Mouse (Mus musculus): ENCODE data around the gene Phf20.

DNA sequence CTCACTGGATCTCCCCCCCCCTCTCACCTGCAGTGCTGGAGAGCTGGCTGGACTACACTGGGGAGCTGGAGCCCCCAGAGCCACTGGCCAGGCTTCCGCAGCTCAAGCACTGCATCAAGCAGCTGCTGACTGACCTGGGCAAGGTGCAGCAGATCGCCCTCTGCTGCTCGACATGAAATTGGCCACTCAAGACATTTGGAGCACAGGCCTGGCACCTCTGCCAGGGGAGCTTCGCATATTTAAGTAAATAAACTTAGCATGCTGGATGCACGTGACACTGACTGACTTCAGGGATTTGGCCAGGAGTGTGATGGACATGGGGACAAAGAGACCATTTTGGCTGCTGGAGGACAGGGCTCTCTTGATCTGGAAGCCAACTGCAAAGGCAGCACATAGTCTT, 111.0 kb downstream of the Phf20 start:
- TF ChIP-seq FLI1 (IDR thresholded peaks at IDR 0.05; ENCODE audit: low read length) (no peak), GATA1 (IDR thresholded peaks at IDR 0.05; ENCODE audit: borderline replicate concordance, low read length) (no peak)
